Mouse (Mus musculus) ES-E14 (cell line): ENCODE data around the gene Oxnad1.

Experiments
- CHD2 ChIP-seq: IDR thresholded peaks from 2 replicates; pipeline ENCODE4 v1.6.1; 2014; ENCODE audit warnings: mild to moderate bottlenecking, low read depth, low read length, inconsistent platforms
- HCFC1 ChIP-seq: IDR thresholded peaks from 2 replicates; pipeline ENCODE4 v1.6.1; 2012; ENCODE audit warnings: low read length, inconsistent platforms, borderline replicate concordance; ENCODE audit not compliant: insufficient read depth
- MAFK ChIP-seq: IDR thresholded peaks from 2 replicates; pipeline ENCODE4 v1.6.1; 2014; ENCODE audit warnings: mild to moderate bottlenecking, low read depth, low read length, inconsistent platforms; ENCODE audit not compliant: insufficient read depth
- ZC3H11A ChIP-seq: IDR thresholded peaks from 2 replicates; pipeline ENCODE4 v1.6.1; 2012; ENCODE audit warnings: low read depth, mild to moderate bottlenecking, inconsistent platforms, low read length, borderline replicate concordance
- ZNF384 ChIP-seq: IDR thresholded peaks from 2 replicates; pipeline ENCODE4 v1.6.1; 2012; ENCODE audit warnings: low read depth, low read length, inconsistent platforms

DNA sequence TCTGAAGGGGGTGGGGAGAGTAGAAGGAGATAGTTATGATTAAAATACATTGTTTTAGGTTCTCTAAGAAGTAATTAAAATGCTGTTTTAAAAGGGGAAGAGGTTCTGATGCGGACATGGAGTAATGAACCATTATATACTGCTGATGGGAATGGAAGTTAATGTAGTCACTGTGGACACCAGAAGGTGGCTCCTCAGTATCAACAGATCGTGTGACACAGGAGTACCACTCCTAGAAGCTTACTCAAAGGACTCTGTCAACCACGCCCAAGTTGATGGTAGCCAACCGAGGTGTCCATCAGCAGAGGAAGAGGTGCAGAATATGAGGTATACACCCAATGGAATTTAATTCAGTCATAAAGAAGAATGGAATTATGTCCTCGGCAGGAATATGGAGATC, 43.2 kb downstream of the Oxnad1 start:
- TF ChIP-seq HCFC1 (no peak), ZC3H11A (no peak), ZNF384 (no peak), CHD2 (no peak), MAFK (no peak)
